Mouse (Mus musculus): Measurements from ENCODE around the gene Hist1h4f.
"Not testable (repeated sequence)": the region's sequence is repeated elsewhere in the genome, so short reads cannot be mapped to it uniquely, and the experiment has no call there.

The Hist1h4f gene

DNA sequence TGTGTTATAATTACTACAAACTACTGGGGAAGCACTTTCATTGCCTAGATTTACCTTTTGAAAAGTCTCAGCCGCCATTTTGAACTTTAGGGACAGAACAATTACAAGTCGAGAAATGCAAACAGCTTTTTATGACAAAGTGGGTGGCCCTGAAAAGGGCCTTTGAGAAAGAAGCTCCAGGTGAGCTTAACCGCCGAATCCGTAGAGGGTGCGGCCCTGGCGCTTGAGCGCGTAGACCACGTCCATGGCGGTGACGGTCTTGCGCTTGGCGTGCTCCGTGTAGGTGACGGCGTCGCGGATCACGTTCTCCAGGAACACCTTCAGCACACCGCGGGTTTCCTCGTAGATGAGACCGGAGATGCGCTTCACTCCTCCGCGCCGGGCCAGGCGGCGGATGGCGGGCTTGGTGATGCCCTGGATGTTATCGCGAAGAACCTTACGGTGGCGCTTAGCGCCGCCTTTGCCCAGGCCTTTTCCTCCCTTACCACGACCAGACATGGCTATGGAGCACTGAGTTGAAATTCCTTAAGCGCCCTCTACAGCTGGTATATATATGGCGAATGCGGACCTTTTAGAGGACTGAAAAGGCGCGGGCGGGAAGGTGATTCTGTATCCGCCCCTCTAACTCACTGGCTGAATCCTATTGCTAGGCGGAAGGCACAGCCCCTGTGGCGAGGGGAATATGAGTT, at the start of gene Hist1h4f:
Gene Hist1h4f (minus strand): TSS at position 503 of the 689 bp plus-strand sequence.
- DNase-seq (ENCODE audit: low spot score): peak; percentile 89

DNA sequence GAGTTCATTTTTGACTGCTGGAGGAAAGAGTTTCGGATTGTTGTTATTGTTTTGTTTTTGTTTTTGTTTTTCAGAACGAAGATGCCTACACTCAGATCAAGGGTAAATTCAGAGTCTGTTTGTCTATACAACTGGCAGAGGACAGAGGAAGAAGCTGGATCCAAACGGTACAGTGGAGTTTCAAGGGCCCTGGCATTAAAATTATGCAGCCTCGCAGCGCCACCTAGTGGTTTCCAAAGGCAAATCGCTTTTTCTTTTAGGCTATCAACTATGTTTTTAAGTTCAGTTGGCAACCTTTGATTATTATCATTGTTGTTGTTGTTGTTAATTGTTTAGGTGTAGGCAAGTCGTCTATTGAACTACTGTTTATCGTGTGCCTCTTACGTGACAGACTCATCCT, 46.5 kb upstream of the Hist1h4f start:
- DNase-seq (ENCODE audit: low spot score): peak; percentile 84

DNA sequence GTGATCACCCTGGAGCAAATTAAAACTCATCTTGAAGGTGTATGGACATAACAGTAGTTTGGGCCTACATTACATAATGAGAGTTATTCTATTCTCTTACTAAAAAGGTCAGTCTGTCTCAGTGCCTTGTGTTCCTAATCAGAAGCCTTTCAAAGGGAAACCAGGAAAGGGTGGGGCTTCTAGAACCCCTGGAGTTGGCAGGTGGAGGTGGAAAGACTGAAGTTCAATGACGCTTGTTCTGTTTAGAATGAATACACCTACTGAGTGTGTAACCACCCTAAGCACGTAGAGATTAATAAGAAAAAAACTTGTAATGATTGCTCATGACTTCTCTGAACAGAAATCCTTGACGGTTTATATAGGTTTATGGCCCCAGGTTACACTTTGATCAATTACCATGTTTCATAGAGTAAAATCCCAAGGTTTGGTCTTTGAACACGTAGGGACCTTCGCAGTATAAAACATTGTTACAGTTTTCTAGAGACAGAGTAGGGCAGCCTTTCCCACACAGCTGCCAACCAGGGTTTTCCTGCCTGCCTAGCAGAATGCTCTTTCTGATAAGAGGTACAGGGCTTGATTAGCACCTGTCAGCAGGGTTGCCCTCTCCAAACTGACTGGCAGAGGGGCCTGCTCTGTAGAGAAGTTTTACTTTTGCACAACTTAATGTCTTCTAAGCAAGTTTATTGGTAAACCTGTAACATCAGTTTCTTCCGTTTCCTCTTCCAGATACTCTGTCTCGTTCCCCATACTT, 44.3 kb upstream of the Hist1h4f start:
- DNase-seq (ENCODE audit: low spot score): no peak

DNA sequence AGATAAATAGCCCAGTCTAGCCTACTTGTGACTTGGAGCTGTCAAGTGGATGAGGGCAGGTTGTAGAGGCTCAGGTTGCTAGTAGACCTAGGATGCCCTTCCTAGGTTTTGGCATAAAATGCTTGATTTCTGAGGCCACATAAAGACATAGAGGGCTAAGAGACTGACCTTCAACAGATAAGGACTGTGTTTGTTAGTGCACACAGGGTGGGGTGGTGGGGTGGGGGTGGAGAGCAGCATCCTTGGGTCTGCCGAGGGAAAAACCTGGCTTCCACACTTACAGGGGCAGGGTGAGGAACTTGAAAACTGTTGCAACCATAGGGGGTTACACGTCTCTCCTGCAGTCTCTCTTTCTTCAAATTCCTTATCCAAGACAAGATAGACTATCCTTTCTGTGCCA, 43.7 kb upstream of the Hist1h4f start:
- no peak for DNase-seq (ENCODE audit: low spot score)

DNA sequence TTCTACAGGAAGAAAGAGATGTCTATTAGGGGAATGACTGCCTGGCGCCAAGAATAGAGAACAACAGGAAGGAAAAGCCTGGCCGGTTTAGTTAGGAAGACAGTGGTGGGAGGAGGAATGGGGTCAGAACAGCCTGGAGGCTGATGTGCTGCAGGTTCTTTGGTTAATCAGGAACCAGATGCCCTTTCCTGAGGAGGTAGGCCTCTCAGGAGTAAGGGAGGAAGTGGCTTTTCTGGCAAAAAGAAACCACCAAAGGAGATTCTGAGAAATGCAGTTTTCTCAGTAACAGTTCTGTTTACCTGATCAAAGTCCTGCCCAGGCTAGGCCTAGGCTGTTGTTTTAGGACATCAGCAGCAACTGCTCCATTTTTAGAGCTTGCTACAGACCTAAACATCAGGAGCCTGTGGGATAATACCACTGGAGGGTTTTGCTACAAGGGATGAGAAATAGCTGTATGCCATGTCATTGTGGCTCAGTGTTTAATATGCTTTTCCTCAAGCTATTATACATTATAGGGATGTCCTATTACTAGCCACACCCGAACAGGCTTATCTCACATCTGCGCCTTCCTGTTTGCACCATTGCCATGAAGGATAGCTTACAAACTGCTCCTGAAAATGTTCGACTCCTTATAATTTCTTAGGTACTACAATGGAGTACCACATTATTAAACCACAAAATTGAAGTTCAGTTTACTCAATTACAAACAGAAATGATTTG, 41.8 kb upstream of the Hist1h4f start:
- DNase-seq (ENCODE audit: low spot score): no peak

DNA sequence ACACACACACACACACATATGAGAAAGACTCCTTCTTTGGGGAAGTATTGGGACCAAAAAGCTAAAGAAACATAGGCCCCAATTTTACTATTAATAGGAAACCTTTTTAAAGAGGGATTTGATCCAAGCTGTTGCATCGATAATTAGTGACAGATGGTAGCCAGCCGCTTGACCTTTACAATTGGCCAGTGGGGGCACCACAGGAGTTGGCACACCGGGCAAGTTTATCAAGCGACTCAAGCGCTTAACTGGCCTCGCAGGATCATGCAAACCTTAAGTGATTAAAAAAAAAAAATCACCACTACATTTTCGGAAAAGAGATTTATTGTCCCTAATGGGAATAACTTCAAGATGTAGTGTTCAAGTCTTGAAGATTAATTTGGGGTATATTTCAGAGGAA, 41.2 kb upstream of the Hist1h4f start:
- DNase-seq (ENCODE audit: low spot score): no peak

DNA sequence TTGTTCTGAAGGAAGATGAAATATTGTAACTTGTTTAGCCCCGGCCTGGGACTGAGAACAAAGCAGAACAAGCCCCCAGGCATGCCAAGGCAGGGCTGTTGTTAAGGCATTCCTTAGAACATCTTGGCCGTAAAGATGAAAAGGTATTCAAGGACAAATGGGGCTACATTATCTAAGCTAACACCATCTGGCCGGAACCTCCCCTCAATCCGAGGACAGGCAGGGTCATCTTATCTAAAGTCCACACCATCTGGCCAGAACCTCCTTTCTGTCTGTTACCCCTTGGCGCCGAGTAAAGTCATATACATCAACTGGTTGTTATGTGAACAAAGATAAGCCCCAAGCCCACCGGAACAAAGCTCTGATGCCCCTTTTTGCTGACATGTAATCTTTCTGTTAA, 40.4 kb upstream of the Hist1h4f start:
- DNase-seq (ENCODE audit: low spot score): not testable (repeated sequence)

DNA sequence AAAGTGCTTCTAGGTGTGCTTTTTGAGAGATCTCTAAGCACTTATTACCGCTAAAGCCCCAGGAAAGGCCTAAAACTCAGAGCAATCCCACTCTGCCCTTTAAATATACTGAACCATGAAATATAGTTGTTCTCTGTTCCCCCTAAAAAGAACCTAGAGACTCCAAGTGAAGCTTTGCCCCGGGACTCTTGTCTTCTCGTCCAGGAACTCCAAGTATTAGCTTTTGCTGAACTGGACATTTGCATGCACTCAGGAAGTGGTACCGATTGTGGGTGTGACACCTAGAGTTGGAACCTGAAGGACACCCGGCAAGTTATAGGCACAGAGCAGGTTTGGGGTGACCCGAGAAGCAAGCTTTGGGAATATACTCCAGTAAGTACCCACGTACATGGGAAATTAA, 39.8 kb upstream of the Hist1h4f start:
- no peak for DNase-seq (ENCODE audit: low spot score)

DNA sequence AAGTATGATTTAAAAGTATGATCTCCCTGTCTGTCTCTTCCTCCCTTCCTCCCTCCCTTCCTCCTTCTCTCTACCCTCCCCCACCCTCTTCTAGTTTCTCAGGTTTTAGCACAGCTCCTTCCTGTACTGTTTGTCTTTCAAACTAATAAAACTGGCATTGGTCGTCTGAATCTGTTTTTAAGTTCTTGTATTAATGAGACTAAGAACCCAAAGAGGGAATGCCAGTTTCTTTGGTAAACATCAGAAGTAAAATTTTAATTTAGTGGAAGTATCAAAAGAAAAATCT, 35.4 kb upstream of the Hist1h4f start:
- no peak for DNase-seq (ENCODE audit: low spot score)

DNA sequence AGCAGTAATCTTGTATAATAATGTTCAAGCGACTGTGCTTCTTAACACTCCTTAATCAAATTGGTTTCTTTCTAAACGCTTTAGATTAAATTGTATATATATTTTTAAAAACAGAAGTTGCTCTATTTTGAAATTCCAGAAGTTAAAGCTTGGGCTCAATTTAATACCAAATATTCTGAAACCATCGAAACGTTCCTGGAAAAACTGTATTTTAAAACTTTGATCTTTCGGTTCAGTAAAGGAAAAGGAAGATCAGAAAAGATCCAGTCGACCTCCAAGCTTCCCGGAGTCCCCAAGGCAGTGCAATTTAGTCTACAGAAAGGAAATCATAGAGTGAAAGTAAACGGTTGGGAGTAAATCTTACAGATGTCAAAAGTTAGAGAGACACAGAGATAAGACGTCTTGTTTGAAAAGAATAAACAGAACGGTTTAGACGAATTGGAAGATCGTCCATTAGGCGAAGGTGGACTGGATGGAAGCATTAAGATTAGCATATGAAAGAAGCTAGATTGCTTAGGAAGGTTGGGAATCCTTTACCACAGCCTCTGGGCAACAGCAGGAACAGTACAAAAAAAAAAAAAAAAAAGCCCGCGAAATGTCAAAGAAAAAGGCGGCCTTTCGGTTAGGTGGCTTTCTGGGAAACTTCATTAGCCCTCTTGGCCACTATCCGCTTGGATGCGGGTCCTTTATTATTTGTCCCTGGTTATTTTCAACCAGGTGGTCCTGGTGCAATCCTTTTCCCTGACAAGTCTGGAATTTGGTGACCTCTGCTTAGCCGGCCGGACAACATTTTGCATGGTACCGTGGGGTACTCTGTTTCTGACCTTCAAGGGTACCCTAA, 34.9 kb upstream of the Hist1h4f start:
- no peak for DNase-seq (ENCODE audit: low spot score)

DNA sequence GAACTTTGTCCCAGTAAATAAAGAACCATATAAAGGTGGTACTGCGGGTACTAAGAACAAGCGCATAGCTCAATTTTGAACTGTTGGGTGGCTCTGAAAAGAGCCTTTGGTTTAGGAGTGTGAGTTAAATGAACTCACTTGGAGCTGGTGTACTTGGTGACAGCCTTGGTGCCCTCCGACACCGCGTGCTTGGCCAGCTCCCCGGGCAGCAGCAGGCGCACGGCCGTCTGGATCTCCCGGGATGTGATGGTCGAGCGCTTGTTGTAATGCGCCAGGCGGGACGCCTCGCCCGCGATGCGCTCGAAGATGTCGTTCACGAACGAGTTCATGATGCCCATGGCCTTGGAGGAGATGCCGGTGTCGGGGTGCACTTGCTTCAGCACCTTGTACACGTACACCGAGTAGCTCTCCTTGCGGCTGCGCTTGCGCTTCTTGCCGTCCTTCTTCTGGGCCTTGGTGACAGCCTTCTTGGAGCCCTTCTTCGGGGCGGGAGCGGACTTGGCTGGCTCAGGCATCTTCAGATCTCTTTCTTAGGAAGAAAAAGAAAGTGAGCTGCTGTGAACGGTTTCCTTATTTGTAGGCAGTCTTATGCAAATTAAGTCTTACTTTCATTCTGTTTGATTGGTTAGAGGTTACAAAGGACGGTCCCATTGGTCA, 34.1 kb upstream of the Hist1h4f start:
- peak; percentile 93 for DNase-seq (ENCODE audit: low spot score)

DNA sequence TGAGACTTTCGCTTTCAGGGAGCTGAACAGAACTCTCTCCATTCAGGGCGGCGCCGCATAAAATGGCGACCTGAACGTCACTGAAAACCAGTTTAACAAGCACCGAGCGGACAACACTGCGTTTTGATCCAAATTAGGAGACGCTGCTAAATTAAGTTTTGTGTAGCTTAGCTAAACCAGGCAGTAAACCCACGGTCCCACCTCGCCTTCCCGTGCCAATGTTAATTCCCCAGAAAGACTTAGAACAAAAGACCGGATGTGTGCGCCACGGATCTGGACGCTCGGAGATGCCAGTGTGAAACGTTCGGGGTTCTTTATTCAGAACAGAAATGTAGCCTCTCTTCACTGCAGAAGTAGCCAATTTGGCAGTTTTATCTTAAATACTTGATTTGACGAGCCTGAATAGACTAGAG, 33.6 kb upstream of the Hist1h4f start:
- peak; percentile 84 for DNase-seq (ENCODE audit: low spot score)

DNA sequence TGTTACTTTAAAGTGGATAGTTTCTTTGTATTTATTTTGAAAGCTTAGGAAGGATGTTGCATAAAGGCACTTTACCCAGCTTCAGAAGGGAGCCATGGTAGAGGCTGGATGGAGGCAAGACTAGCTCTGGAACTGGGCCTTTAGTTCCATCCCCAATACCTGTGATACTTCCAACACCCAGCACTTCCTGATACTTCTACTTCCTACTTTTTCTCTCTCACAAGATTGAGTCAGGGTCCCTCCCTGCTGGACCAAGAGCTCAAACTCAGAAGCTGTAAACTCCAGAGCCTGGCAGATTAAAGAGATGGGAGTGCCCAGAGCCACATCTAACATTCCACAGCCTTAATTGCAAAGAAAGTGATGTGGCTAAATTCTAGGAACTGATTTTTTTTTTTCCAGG, 32.9 kb upstream of the Hist1h4f start:
- DNase-seq (ENCODE audit: low spot score): no peak

DNA sequence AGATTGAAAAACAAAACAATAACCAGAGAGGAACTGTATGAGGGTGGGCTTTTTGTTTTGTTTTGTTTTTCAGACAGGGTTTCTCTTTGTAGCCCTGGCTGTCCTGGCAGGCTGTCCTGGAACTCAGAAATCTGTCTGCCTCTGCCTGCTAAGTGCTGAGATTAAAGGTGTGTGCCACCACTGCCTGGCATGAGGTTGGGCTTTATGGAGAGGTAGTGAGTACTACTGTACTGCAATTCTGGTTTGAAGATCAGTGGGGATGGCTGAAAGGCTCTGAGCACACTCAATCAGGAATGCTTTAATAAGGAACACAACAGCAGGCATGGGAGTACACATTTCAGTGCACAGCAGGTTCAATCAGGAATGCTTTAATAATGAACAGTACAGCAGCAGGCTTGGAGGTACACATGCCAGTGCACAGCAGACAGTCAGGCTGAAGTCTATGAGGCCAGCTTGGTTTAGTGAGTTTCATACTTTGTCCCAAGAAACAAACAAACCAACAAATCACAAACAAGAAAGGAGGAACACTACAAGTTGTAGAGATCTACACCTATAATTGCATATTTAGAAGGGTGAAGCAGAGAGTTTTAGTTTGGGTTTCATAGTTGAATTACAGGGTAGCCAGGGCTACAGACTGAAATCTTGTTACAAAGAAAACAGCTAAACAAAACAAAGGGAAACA, 32.1 kb upstream of the Hist1h4f start:
- no peak for DNase-seq (ENCODE audit: low spot score)

DNA sequence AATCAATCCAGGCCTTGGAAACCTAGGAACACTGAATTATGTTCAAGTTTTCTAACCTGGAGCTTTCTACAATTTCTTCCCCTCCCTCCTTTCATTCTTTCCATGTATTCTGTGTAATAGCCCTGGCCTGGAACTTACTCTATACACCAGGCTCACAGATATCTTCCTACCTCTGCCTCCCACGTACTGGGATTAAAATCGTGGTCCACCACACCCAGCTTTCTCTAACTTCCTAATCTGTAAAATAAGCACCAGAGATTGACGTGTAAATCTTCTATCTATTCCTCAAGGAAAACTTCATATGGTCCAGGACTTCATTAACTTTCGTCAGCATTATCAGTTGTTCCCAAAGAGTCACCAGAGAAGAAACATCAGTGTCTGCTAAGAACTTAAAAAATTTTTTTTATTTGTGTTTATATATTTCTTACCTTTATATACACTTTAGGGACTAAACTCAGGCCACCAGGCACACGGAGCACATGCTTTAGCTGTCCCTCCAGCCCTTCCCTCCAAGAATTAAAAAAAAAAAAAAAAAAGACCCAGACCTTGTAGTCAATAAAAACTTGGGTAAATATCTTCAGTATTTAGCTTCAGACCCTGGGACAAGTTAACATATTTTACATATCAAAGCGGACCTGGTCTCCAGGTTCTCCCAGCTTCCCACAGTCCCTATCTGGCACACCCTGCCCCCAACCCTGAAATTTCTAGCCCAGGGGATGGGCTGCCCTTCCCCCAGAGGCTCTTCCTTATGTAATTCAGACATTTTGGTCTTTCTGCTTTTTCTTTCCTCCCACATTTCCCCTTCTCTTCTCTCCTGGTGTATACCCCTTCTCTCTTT, 31.0 kb upstream of the Hist1h4f start:
- DNase-seq (ENCODE audit: low spot score): no peak

DNA sequence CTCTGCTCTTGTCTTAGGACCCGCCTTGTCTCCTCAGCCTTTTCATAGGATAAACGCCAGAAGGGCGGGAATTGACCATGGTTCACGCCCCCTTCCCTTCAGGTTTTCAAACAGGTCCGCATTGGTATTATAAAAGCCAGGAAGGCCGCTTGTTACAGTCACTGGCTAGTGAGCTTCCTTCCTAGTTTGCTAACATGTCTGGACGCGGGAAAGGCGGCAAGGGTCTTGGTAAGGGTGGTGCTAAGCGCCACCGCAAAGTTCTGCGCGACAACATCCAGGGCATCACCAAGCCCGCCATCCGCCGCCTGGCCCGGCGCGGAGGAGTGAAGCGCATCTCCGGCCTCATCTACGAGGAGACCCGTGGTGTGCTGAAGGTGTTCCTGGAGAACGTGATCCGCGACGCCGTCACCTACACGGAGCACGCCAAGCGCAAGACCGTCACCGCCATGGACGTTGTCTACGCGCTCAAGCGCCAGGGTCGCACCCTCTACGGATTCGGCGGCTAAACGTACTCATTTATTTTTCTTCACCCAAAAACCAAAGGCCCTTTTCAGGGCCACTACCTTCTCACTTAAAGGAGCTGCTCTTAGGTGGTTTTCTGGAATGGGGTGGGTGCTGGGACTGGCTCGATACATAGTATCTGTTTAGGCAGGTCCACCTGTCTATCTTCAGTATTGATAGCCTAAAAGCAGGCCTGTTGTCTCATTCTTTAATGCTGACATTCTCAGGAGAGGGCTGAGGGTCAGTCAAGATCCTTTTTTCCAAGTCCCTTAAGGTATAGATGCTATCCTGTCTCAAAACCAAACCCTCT, 30.2 kb upstream of the Hist1h4f start, which contains the start of gene Hist1h4d:
Gene Hist1h4d (plus strand): TSS at position 191 of the 811 bp plus-strand sequence.
- DNase-seq (ENCODE audit: low spot score): peak; percentile 99

DNA sequence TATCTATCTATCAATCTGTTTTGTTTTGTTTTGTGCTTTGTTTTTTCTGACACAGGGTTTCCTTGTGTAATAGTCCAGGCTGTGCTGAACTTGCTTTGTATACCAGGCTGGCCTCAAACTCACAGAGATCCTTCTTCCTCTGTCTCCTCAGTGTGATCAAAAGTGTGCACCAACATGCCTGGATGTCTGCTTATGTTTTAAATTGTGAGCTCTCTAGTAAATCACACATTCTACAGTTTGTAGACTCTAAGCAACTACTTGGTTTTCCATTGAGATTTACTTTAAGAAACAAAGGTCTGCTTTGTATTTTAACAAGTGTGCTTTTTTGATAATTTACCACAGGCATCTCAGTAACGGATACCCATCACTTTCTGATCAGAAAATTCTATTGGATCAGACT, 26.4 kb upstream of the Hist1h4f start:
- no peak for DNase-seq (ENCODE audit: low spot score)

DNA sequence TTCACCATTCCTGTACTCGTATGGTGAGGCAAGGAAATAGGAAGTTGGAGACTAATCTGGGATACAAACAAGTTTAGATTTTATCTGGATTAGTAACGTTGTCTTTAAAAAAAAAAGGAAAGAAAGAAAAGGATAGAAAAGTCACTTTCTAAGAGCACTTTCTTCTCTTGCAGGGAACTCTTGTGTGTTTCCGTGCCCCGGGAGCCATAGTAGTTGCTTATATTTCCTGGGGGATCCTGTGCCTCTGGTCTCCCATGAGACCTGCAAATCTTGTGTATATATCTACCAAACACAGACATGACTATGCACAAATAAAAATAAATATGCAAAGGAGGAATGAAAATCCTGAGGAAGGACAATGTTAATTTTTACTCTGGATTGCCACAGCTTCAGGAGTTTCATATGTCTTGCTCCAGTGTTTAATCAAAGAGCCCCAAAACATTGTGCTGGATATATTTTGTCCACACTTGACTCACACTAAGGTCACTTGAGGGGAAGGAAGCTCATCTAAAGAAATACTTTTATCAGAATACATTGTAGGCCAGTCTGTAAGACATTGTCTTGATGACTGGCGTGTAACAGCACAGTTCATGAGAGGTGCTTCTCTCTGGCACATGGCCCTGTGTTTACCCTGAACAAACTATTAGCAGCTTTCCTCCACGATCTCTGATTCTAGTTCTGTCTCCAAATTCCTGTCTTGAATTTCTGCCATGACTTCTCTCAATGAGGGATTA, 25.6 kb upstream of the Hist1h4f start:
- DNase-seq (ENCODE audit: low spot score): no peak
